Mouse (Mus musculus) spleen, adult 2 months (tissue): ENCODE measurements around the gene Gpc5. TPM values are rescaled to one million over a fixed set of nuclear protein-coding genes. Genes with fewer than 3 reads are reported as not detected.

ENCODE experiments used
- DNase-seq, 2 experiments: peaks; one replicate each; pipeline versions ENCODE4 v3.0.0 to v3.0.0-alpha.2; 2012 to 2021; ENCODE audit warnings: low spot score in 2 of 2, low read depth in 1 of 2
- H3K27ac ChIP-seq: fragments of 200-500 bp; 2 replicates; pipeline ENCODE4 v1.5.1; 2012; ENCODE audit warnings: low read length, inconsistent platforms; ENCODE audit not compliant: insufficient read depth
- H3K27me3 ChIP-seq: fragments of 200-500 bp; 2 replicates; pipeline ENCODE4 v1.6.1; 2012; ENCODE audit warnings: mild to moderate bottlenecking, moderate library complexity, low read length, inconsistent platforms; ENCODE audit not compliant: control insufficient read depth, insufficient read depth
- H3K36me3 ChIP-seq: fragments of 200-500 bp; 2 replicates; pipeline ENCODE4 v1.6.1; 2012; ENCODE audit warnings: mild to moderate bottlenecking, low read length, inconsistent platforms; ENCODE audit not compliant: control insufficient read depth, insufficient read depth
- H3K4me1 ChIP-seq: fragments of 200-500 bp; 2 replicates; pipeline ENCODE4 v1.6.1; 2011; ENCODE audit warnings: inconsistent platforms; ENCODE audit not compliant: control insufficient read depth, insufficient read depth, insufficient read length
- H3K4me3 ChIP-seq: fragments of 200-500 bp; 2 replicates; pipeline ENCODE4 v1.5.1; 2011; ENCODE audit warnings: mild to moderate bottlenecking, inconsistent platforms; ENCODE audit not compliant: insufficient read depth, insufficient read length; ENCODE audit errors: extremely low read depth
- CTCF ChIP-seq: fragments of 200-500 bp; IDR thresholded peaks from 2 replicates; pipeline ENCODE4 v1.5.1; 2011; ENCODE audit warnings: mild to moderate bottlenecking, inconsistent platforms; ENCODE audit not compliant: insufficient read depth, insufficient read length, insufficient replicate concordance; ENCODE audit errors: extremely low read depth
- POLR2A ChIP-seq: fragments of 200-500 bp; IDR thresholded peaks from 2 replicates; pipeline ENCODE4 v1.6.1; 2011; ENCODE audit warnings: low read depth, low read length, inconsistent platforms
- WGBS: fragments of 180-500 bp; shearing (Covaris S2); methylation state at CpG from one replicate; pipeline ENCODE4 v1.1.7; 2018; 5-methylcytosine and 5-hydroxymethylcytosine counted together
- polyA plus RNA-seq: library from polyadenylated mRNA; depleted of rRNA; stranded (reverse); fragments of >200 nt; gene quantifications from 2 replicates; pipeline ENCODE4 v1.2.3, GENCODE M21; 2012

Gene Gpc5
- polyA plus RNA-seq, 1 experiment, result not detected

- Histone ChIP-seq H3K36me3 (no peaks in the 10 kb centered on the region), H3K4me3 (no peak overlapping the region), H3K27ac (no peak overlapping the region), H3K27me3 (no peaks in the 10 kb centered on the region), H3K4me1 (no peaks in the 10 kb centered on the region)
- 62% methylated on average over 1 of the region's 1 CpGs for WGBS
- no peak for DNase-seq
- TF ChIP-seq CTCF, result no peak
- no peak for TF ChIP-seq POLR2A
These were observed 1045.8 kb downstream of the Gpc5 start for GRCm38 (mm10) chr14:116137772-116138171.

GRCm38 (mm10) chr14:116162586-116162985 is 1070.6 kb downstream of the Gpc5 start:
- H3K27ac ChIP-seq, result no peak overlapping the region
- no peak overlapping the region for H3K4me3 ChIP-seq
- H3K27me3 ChIP-seq, result no peaks in the 10 kb centered on the region
- DNase-seq, result no peak
- no peak for TF ChIP-seq CTCF
- no peak for TF ChIP-seq POLR2A
- no peaks in the 10 kb centered on the region for H3K36me3 ChIP-seq
- no peaks in the 10 kb centered on the region for H3K4me1 ChIP-seq
- WGBS, result 67% methylated on average over 2 of the region's 2 CpGs

- Histone ChIP-seq H3K4me1 (no peaks in the 10 kb centered on the region), H3K36me3 (no peaks in the 10 kb centered on the region), H3K27ac (no peak overlapping the region), H3K27me3 (no peaks in the 10 kb centered on the region), H3K4me3 (no peak overlapping the region)
- no peak for DNase-seq
- TF ChIP-seq CTCF, result no peak
- TF ChIP-seq POLR2A, result no peak
These were observed 1075.4 kb downstream of the Gpc5 start for GRCm38 (mm10) chr14:116167401-116167800.

GRCm38 (mm10) chr14:116169129-116169528 is 1077.1 kb downstream of the Gpc5 start:
- no peak overlapping the region for H3K4me3 ChIP-seq
- no peaks in the 10 kb centered on the region for H3K36me3 ChIP-seq
- 81% methylated on average over 5 of the region's 5 CpGs for WGBS
- H3K27me3 ChIP-seq, result no peaks in the 10 kb centered on the region
- H3K4me1 ChIP-seq, result no peaks in the 10 kb centered on the region
- no peak for DNase-seq
- no peak overlapping the region for H3K27ac ChIP-seq
- no peak for TF ChIP-seq POLR2A
- TF ChIP-seq CTCF, result no peak

- no peak for DNase-seq
- Histone ChIP-seq H3K27ac (no peak overlapping the region), H3K4me3 (no peak overlapping the region), H3K4me1 (no peaks in the 10 kb centered on the region), H3K27me3 (no peaks in the 10 kb centered on the region), H3K36me3 (no peaks in the 10 kb centered on the region)
- WGBS, result 88% methylated on average over 4 of the region's 4 CpGs
- TF ChIP-seq POLR2A (no peak), CTCF (no peak)
These were observed 1095.0 kb downstream of the Gpc5 start for GRCm38 (mm10) chr14:116186981-116187380.

- Histone ChIP-seq H3K36me3 (no peaks in the 10 kb centered on the region), H3K27me3 (no peaks in the 10 kb centered on the region), H3K27ac (no peak overlapping the region), H3K4me3 (no peak overlapping the region), H3K4me1 (no peaks in the 10 kb centered on the region)
- no peak for TF ChIP-seq CTCF
- TF ChIP-seq POLR2A, result no peak
- WGBS, result 37% methylated on average over 6 of the region's 6 CpGs
- no peak for DNase-seq
These were observed 1115.0 kb downstream of the Gpc5 start for GRCm38 (mm10) chr14:116206977-116207376.

GRCm38 (mm10) chr14:116208581-116208980 is 1116.6 kb downstream of the Gpc5 start:
- no peak overlapping the region for H3K27ac ChIP-seq
- no peak overlapping the region for H3K4me3 ChIP-seq
- no peaks in the 10 kb centered on the region for H3K4me1 ChIP-seq
- no peaks in the 10 kb centered on the region for H3K27me3 ChIP-seq
- no peak for DNase-seq
- no peaks in the 10 kb centered on the region for H3K36me3 ChIP-seq
- 91% methylated on average over 3 of the region's 3 CpGs for WGBS
- TF ChIP-seq CTCF (no peak), POLR2A (no peak)
